Mouse (Mus musculus) cerebellum, postnatal 36 days (tissue): ENCODE measurements around the gene Gm20388.

Experiments
- DNase-seq, 2 experiments: peaks; one replicate each; pipeline ENCODE4 v3.0.0; 2021 to 2022; ENCODE audit warnings: mixed read lengths in 2 of 2

Gene Gm20388

DNA sequence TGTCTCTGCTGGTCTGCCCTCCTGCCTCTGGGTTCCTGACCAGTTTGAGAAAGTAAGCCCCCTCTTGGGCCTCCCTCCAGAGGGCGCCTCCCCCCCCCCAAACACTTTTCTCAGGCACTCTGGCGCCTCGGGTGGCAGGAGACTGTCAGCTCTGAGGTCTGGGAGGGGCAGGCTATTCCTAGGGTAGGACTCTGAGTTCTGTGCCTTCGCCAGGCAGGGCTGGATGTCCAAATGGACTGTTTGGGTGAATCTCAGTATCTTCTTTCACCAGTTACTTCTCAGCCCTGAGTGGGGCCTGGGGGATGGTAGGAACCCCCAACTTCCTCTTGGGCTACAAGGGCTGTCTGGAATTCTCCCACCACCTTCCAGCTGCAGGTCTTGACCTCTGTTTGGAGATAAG, 300.7 kb downstream of the Gm20388 start:
- no peak for DNase-seq

DNA sequence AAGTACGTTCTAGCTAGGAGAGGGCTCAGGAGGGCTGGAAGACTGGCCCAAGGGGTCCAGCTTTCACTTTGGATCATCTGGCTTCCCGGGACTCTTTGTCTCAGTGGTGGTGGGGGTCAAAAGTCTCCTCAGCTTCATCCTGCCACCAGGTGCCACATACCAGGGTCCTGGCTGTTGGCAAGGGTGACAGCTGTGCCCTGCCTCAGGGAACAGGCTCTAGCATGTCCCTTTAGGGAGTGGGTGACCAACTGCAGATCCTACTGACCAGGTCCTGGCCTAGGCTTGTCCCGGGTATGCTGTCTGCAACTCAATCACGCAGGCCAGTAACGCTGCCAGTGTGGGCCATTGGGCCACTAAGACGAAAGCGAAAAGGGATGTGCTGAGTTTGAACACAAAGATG, 302.0 kb downstream of the Gm20388 start:
- no peak for DNase-seq

DNA sequence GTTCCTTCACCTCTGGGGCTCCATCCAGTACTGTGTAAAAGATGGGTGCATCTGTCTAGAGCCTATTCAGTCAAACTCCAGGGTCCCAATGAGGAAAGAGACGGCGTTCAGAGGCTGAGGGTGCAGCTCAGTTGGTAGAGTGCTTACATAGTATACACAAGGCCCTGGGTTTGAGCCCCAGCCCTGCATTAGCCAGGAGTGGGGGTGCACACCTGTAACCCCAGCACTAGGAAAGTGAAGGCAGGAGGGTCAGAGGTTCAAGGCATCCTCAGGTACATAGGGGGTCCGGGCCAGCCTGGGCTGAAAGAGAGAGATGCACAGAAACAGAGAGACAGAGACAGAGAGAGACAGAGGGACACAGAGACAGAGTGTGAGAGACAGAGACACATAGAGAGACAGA, 302.6 kb downstream of the Gm20388 start:
- no peak for DNase-seq

DNA sequence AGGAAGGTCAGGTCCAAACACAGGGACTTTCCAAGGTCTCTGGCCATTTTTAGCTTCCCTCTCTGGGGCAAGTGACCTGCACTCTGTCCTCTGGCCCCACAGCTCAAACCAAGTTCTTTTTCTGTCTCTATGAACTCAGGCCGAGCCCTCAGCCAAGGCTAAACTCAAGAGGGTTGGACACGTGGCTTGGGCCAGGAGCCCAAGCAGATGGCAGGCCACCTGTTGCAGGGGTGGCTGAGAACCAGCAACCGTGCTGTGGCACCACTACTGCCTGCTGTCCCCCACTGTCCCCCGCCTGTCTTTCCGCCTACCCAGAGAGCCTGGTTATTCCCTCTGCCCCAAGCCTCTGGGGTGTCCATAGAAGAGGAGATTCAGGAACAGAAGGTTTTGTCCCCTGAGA, 303.3 kb downstream of the Gm20388 start:
- DNase-seq = peak; percentile 94 to 96

DNA sequence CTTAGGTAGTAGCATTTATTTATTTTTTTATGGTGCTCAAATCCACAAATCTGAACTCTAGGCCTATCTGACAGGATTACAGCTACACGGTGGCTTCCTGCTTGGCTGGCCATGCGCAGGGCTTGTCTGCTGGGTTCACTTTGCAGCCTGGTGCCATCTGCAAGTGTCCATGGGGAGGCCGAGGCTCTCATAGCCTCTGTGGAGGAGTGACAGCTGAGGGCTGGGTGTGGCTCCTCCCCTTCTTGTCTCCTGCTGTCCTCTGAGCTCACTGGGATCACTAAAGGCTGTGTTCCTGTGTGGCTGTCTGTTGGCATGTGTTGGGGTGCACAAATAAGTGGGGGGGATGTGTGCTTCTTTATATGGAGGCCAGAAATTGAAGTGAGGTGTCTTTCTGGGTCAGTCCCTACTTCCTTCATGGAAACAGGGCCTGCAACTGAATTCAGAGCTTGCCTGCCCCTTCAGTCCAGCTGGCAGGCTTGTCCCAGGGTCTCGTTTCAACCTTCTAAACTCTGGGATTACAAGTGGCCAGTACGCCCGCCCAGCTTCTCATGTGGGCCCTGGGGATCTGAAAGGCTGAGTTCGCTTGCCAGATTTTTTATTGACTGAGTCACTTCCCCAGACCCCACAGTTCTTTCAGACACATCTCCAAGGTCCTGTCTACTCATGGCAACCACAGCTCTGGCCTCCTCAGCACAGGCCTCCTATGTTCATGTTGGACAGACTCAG, 304.9 kb downstream of the Gm20388 start:
- DNase-seq = peak in 1 of 2 experiments; percentile 49

DNA sequence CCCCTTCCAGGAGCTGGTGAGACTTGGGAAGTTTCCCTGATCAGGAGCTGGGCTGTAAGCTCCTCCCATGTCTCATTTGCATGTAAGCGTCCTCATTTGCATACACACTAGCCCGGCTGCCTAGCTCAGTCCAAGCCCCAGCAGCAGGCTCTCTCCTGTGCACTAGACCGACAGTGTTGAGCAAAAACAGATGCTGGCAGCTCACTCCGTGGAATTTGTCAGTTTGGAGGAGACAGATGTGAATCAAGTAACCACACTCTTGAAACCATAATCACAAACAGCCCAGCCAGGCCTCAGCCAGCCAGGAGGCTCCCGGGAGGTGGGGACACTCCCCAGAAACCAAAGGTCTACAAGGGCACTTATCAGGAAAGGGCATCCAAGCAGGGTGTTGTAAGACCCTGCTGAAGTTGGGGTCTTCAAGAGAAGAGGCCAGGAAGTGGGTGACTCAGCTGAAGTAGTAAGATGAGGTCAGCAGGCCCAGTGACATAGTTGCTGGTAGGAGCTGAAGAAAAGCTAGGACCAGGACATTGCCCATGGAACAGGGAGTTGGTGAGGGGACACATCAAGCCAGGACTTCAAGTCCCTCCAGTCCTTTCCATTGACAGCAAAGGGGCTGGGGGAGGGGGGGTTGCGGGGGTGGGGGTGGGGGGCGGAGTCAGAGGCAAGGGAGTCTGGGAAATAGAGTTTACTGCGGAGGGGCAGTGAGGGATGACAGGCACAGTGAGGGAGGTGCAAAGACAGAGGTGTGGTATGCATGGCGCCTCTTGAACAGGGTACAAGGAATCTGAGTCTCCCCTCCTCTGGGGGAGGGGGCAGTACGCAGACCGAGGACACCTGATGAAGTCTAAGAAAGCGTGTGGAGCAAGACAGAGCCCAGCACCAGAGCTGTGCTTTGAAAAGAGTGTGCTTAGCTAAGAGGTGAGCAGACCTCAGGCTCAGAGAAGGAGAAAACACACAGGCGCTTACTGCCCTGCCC, 306.5 kb downstream of the Gm20388 start:
- DNase-seq = no peak

DNA sequence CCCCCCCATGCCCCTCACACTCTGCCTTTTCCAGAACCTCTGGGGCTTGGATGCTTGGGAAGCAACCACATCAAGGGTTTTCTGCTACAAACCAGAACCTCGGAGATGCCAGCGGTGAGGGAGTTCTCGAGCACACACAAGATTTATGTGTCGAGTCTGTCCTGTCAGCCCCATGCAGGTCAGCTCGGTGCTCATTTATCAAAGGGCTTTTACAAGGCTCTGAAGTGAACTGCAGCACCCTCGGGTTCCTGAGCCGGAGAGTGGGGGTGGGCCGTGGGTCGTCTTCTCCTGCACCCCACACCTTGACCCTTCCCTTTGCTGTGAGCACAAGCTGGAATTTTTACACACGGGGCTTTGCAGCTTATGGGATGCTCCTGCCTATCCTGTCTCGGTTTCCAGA, 311.9 kb downstream of the Gm20388 start:
- DNase-seq = no peak

DNA sequence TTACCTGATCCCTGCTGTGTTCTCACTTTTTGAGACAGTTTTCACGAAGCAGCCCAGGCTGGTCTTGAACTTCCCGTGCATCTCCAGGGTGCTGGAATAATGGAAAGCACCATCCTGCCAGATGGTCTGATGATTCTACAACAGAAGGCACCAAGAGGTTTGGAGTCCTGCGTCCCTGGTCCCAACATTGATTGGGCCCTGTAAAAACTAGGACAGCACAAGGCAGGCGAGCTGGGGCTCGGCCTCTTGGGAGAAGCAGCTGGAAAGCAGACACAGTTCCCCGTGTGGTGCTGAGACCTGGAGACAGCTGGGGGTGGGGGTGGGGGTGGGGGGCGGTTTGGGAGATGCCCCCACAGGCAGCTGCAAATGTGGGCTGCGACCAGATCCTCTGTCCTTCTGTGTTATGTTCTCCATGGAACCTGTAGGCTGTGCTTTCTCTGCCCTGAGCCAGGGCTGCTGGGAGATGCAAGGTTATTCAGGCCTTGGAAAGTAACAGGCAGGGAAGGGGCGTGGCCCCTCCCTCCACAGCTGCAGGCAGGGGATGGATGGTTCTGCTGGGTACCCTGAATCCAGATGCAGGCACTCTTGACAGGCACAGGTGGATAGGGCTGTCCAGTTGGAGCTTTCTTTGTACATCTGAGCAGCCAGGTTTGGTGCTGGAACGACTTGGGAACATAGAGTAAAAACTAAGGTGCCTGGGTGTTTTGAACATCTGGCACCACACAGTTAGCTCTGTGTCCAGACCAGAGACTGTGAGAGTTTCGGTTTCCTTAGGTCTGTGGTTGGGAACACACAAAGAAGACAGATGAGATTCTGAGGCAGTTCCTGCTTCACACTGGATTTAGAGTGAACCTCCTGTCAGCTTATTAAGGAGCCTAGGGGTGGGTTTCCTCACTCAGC, 314.1 kb downstream of the Gm20388 start:
- no peak for DNase-seq

DNA sequence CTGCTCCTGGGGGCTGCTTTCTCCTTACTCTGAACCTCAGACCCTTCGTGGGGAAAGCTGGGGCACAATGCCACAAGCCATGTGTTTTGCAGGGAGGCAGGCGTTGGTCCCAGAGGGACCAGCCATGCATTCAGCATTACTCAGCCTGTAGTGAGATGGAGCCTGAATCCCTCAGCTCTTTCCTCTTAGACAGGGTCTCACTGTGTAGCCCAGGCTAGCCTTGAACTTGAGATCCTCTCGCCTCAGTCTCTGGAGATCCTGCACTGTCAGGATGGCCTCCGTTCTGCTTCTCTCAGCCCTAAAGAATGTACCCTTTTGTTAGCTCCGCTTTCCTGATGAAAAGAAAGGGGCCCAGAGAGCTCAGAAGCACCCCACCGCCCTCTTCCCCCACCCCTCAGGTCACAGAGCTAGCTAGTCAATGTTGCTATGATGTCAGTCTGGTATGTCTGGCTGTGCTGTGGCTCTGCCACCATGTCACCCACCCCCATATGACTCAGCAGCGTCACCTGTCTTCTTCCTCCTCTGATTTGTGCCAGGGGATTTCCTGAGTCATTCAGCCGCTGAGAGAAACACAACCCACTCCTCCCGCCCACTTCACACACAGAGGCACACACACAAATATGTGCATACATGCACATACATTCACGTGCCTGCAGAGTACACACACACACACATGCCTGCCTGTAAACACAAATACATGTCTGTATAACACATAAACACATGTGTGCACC, 314.9 kb downstream of the Gm20388 start:
- DNase-seq = no peak

DNA sequence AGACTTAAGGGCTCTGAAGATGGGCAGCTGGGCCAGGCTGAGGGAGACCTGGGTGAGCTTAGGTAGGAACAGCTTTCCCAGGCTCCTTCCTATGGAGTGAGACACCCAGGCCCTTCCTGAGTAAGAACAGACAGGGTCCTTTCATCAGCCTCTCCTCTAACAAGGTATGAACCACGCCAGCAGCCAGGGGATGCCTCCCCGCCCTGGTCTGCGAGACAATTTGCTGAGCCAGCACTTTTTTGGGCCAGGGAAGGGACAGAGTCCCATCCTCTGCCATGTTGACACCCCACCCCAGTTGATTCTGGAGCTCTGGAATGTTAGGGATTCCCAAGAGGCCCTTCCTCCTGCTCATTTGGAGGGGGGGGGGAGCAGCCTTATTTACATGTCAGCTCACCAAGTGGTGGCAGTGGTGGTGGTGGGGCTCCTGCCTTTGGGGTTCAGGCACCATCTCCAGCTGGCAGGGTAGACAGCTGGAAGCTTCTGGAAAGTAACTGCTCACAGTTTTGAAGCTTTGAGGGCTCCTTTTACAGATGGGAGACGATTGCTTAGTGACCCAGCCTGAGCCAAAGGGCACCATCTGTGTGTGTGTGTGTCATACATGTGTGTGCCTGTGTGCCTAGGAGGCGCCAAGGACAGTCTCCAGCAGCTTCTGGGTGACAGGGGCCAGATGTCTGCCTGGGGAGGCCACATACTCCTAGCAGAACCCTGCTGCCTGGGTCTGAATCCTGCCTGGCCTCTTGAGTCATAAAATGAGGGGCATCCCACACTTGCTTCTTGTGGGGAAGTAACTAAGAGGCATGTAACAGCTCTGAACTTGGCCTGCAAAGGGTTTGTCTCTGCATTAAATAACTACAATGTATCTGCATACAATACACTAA, 316.3 kb downstream of the Gm20388 start:
- DNase-seq = no peak

DNA sequence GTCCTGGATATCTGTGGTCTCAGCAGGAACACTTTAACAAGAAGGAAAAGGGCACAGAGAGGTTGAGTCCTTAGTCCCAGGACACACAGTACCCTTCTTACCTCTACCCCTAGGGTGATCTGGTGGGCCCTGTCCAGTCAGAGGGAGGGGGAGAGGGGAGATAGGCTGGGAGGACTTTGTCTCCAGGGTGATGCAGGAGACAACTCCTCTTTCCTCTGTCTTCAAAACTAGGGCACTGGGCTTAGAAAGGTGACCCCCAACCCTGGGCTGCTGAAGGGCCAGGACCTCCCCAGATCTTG, 316.9 kb downstream of the Gm20388 start:
- DNase-seq = no peak

DNA sequence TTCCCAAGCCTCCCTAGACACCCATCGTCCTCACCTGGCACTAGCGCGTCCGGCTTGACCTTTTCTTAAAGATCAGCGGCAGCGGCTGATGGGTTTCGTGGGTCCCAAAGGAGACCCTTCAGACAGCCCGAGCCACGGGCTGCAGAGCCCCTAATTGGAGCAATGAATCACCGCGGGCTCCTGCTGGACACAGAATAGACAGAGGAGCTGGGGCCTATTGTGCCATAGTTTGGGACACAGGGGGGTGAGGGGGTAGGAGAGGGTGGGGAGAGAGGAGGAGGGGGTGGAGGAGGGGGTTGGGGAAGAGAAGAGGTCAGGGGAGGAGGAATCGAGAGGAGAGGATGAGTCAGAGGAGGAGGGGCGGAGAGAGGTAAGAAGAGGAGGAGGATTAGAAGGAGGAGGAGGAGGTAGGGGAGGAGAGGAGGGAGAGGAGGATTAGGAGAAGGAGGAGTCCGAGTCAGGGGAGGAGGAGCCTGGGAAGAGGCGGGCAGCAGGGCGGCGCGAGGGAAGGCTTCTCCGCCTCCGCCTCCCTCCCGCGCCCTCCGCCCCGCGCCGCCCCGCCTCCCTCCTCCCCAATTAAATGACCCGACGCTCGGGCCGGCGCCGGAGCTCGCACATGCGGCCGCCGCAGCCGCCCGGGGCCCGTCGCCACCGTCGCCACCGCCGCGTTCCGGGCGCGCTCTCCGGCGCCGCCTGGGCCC, 317.4 kb downstream of the Gm20388 start, which contains the start of gene Gse1:
Gse1 (plus strand) TSS at position 566 of the 701 bp plus-strand sequence.
- DNase-seq = peak; percentile 46 to 68

DNA sequence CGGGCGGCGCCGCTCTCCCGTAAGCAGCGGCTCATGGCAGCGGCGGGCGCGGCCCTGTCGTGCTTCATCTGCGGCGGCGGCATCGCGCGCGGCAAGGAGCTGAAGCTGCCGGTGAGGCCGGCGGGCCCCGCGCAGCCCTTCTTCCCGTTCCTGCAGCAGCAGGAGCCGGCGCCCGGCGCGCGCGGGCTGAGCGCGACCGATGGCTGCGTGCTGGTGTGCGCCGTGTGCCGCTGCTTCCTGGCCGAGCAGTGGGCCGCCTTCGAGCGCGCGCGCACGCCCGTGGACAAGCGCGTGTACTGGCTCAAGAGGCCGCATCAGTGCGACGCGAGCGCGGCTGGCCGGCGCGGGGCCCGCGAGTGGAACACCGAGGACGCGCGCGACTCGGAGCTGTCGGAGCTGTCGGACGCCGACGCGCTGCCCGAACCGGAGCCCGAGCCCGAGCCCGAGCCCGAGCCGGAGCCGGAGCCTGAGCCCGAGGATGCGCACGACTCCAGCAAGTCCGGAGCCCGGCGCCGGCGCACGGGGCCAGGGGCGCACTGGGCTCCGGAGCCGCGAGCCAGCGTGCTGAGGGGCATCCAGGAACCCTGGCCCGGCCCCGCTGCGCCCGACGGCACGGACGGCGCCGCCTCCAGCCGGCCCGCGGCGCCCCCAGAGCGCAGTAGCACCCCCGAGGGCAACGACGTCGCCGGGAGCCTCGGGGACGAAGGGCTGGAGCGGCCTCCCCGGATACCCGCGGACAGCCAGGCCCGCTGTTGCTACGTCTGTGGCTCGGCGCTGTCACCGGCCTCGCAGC, 318.3 kb downstream of the Gm20388 start:
- DNase-seq = peak; percentile 39 to 60

DNA sequence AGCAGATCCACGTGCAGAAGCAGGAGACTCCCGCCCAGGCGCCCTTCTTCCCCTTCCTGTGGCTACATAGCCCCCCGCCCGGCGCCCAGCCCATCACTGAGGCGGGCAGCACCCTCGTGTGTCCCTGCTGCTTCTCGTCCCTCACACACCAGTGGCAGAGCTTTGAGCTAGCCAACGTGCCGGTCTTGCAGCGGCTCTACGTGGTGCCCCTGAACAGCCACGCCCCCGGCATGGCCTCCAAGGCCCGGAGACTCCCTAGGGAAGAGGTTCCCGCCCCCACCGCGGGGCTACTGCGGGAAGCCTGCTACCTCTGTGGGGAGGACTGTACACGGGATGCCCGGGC, 318.9 kb downstream of the Gm20388 start:
- DNase-seq = no peak

DNA sequence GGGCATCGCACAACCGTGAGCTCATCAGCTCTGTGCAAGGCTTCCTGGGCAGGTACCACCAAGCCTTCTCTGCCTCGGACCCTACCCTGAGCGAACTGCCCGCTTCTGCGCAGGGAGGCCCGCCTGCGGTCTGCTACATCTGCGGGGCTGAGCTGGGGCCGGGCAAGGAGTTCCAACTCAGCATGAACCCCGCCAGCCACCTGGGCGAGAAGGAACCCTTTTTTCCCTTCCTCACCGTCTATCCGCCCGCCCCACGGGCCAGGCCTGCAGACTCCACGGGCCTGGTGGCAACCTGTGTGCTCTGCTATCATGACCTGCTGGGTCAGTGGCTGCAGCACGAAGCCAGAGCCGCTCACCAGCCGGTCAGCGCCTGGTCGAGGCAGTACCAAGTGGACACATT, 319.4 kb downstream of the Gm20388 start:
- DNase-seq = no peak

DNA sequence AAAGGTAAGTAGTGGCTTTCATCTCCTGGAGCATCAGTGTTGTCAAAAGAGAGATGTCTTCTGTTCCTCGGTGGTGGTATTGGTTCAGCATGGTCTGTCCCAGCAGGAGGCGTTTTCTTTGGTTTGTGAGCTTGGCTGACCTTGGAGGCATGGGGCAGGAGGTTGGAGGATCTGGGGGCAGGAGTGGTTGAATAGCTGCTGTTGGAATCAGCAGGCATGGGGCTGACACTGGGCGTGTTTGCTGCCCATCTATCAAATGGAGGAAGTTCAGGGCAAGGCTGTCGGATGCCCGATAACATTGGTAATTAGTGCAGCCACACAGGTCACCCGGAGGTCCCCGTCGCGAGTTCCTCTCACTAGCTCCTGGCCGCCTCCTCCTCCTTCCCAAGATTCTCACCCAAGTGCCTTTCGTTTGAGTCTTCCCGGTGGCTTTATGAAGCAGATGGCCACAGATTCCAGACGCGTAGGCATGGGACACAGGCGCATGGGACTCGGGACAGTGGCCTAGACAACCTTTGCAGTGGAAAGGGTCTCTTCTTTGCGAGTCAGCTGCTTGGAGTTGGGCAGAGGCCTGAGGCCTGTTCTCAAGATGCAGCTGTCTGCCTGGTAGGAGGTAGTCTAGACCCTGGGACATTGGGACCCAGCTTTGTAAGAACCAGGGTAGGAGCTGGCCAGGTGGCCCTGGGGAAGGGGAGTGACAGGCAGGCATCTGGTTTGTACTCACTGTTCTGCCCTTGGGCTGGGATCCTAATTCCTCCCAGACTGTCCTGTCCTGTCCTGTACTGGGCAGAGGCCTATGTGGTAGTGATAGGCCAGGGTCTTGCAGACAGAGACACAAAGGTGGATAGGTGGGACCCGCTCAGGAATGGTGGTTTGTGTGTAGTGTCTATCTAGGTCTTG, 320.3 kb downstream of the Gm20388 start:
- DNase-seq = no peak

DNA sequence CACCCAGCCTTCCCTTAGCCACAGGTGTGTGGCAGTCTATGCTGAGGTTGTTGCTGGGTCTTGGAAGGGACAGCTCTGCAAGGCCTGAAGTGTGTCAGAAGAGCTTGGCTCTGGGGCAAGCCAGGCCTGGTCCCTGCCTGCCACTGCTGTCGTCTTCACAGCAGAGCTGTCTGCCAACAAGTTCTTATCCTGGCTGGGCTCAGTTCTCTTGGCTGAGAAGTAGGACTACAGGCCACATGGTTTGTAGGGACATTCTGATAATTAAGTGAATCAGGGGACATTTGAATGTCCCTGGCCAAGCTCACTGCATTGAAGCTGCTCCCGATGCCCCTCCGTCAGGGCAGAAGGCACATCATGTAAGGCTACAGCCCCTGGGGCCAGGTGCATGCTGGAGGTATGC, 321.2 kb downstream of the Gm20388 start:
- peak in 1 of 2 experiments; percentile 26 for DNase-seq

DNA sequence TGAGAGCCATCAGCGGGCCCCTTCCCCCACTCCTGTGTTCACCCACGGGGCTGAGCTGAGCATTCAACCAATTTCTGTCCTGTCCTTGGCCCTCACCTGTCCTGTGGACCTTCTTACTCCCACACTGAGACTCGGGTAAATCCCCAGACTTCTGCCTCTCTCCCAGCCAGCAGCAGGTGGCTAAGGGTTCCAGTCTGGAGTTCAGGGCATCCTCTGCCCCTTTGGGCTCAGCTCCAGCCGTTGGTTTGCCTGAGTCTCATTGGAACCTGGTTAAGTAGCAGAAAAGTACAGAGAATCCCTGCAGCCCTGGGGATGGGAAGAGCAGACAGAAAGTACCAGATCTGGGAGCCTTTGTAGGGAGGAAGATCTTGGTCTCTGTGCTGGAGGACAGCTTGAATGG, 321.8 kb downstream of the Gm20388 start:
- DNase-seq = no peak

DNA sequence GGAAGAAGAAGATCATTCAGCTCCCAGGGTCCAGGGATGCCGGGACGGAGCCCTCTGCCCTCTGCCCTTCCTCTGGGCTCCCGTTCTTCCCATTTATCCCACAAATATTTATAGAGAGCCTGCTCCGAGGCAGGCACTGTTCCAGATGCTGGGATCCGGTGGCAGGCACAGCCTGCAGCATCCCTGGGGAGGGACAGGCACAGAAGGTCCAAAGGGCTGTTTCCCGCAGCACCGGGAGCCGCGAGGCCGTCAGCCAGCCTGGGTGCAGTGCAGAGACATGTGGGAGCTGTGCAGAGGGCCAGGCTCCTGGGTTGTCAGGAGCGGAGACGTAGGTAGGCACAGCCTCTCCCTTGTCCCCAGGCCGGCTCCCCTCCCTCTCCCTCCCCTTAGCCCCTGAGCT, 322.3 kb downstream of the Gm20388 start:
- DNase-seq = no peak
